Mouse (Mus musculus) cerebellum, postnatal 25 days (tissue): ENCODE data around the gene Lhfpl3.
"Not testable (repeated sequence)": the region's sequence is repeated elsewhere in the genome, so short reads cannot be mapped to it uniquely, and the experiment has no call there.

Experiments
- DNase-seq, 2 experiments: peaks; one replicate each; pipeline ENCODE4 v3.0.0; 2021; ENCODE audit warnings: mixed read lengths in 2 of 2

Gene Lhfpl3

DNA sequence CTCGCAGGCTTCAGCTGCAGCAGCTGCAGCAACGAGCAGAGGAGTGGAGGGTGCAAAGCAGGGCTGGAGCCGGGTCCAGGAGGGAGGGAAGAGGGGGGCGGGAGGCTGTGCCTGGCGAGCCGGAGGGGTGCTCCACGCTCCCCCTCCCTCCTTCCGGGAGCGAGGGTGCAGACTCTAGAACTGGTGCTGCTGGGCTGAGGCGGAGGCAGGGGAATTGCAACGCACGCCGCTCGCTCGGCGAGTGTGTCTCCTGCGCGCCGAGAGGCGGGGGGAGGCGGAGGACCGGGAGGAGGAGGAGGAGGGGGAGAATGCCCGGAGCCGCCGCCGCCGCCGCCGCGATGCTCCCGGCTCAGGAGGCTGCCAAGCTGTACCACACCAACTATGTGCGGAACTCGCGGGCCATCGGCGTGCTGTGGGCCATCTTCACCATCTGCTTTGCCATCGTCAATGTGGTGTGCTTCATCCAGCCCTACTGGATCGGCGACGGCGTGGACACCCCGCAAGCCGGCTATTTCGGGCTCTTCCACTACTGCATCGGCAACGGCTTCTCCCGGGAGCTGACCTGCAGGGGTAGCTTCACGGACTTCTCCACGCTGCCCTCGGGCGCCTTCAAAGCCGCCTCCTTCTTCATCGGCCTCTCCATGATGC is at the start of gene Lhfpl3:
Gene Lhfpl3 (plus strand): TSS at position 175 of the 648 bp plus-strand sequence.
- DNase-seq: peak; percentile 68 to 75

DNA sequence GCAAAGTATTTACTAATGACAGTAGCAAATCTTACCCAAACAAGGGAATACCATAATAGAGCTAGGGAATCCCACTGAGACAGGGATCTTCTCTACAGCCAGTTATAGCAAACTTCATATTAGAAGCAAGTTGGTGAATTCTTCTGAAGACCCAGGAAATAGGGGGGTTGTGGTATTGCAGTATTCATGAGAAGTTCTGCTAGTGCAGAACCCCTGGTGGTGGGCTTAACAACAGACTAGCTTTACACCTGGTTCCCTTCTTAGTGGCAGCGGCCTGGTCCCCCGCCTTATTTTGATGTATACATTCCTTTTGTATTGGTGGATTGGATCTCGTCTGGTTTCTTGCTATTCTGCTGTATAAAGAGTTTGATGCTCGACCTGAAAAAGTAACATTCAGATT is 39.6 kb upstream of the Lhfpl3 start:
- DNase-seq: not testable (repeated sequence)

DNA sequence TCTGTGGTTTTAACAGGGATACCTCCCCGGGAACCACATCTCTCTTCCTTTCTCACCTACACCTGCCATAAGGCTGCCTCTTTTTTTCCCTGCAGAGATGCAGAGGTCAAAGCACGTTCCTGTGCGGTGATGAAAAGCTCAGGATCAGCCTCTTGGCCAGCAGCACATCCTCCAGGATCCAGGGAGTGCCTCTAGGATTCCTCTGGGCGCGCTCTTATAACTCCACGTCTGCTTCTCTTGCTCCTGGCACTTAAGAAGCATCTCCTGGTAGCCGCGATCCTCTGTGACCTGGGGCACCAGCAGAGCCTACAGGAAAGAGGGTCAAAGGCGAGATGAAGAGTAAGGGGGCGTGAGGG is 352 bp upstream of the Lhfpl3 start:
- no peak for DNase-seq

DNA sequence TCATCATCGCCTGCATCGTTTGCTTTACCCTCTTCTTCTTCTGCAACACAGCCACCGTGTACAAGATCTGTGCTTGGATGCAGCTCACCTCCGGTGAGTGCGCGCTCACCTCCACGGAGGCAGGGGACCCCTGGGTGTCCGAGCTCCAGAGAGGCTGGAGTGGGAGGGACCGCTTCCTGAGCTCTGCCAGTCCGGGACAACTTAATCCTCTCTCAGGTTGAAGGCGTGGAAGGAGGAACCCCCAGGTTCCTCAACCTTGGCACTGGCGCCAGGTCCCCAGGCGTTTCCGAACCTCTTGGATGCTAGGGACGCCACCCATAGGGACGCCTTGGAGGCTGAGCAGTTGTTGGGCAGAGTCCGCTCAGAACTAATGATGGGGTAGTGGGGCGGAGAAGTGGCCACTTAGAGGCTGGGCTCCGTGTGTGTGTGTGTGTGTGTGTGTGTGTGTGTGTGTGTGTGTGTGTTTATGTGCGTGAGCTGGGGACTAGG is 718 bp downstream of the Lhfpl3 start:
- peak in 1 of 2 experiments; percentile 39 for DNase-seq

DNA sequence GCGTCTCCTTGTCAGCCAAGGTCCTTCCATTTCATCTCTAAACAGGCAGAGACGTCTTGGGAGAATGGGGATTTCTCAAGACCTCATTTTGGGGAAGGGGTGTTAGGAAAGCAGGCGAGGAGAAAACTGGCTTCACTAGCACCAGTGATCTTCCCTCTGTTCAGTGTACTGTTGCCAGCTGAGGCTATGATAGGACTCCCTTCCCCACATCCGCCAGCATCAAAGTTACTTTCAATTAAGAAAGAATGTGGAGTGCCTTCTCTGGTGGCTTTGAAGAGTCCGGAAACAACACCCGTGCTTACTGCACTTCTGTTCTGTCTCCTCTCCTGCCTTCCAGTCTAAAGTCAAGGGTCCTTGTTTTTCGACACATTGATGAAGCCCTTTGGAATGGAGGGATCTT is 1.4 kb downstream of the Lhfpl3 start:
- DNase-seq: no peak

DNA sequence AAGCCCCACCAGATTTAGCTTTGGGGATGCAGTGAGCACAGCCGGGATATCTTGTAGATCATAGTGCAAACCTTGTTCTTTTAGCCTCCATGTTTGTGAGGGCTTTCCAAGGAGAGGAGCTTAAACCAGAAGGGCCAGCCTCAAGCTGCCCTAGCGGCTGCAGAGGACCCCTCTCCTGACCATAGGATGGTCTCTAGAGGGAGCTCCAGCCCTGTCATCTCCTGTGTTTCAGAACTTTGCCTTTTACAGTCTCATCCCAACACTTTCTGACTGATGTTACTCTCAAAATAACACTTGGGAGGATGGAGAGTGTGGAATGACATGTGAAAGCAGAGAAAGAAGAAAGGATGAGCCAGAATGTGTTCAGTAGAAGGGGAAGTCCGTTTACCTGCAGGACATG is 11.4 kb downstream of the Lhfpl3 start:
- DNase-seq: peak in 1 of 2 experiments; percentile 29

DNA sequence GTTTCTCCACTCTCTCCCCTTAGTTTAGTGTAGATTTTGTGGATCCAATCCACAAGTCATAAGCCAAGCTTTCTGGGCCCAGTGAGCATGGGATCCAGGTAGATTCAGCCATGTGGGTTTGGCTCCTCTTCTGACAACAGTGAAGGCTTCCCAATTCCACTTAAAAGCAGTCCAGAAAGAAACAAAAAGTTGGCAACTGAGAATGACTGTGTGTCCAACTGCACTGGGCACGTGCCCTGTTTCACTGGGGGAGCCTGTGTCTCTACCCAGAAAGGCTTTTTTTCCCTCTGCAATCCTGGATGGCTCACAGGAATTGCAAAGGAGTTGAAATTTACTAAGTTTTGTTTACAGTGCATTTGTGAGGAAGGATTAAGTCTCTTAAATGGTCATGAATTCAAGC is 24.9 kb downstream of the Lhfpl3 start:
- no peak for DNase-seq

DNA sequence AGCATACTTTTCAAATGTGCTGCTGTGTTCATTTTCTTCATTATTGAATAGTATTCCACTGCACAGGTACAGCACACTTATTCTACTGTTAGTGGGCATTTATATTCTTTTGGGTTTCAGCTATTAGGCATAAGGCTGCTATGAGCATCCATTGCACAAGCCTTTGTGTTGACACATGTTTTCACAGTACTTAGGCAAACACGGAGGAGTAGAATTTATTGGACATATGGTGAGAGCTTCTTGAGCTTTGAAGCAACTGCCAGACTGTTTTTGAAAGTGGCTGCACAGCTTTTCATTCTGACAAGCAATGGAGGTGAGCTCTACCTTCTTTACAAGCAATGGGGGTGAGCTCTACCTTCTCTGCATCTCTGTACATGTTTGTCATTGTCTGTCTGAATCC is 49.5 kb downstream of the Lhfpl3 start:
- DNase-seq: no peak

DNA sequence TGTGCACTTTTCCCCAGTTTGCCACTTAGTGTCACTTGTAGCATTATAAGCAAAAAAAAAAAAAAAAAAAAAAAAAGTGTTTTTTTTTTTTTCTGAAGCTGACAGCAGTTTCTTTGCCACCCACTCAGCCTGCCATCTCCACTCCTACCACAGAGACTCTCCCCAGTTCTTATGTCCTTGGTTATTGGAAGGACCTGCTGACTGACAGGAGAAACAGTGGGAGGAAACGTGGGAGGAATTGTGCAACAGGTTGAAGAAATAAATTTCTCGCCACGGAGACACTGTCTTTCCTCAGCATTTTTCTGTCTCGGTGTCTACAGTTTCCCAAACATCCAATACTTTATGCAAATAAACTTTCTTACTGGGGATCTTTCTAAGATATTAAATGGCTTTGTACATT is 67.6 kb downstream of the Lhfpl3 start:
- no peak for DNase-seq

DNA sequence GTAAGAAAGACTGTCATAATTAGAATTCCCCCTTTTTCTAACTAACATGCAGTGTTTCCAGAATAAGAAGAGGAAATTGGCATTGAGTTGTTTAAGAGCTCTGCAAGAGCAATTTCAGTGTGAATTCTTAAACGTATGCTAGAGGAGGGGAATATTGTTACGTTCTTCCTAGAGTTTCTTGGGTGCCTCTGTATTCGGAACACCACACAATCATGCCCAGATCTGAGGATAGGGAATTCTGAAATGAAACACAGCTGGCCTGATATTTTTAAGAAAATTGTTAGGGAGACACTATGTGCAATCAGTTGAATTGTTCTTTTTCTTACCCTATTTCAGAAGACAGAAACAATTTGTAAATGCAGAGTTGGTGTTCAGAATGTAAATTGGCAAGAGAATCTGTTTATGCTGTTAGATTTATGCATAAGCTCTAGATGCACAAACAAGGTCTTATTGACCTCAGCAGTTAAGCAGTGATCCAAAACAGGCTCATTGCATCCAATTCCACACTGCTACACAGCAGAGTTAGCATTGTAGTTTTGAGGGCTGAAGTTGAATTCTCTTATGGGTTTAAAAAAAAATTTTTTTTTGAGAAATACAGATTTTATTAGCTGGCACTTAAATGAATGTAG is 84.1 kb downstream of the Lhfpl3 start:
- no peak for DNase-seq

DNA sequence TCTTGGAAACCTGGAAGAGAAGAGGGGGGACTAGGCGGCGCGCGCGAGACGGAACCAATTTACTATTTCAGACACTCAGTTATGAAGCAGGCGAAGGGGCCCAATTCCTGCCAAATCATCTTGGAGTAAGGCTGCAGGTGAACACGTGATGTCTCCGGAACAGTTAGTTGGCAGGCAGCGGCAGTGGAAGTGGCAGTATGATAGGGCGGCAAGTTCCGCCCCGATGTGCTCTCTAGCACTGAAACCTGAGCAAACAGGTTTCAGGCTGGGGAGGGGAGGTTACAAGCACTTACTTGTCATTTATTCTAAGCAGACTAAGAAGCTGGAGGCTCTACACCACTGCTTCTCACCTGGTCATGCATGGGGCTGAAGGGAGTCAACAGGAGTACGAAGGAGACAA is 105.7 kb downstream of the Lhfpl3 start:
- DNase-seq: peak in 1 of 2 experiments; percentile 5

DNA sequence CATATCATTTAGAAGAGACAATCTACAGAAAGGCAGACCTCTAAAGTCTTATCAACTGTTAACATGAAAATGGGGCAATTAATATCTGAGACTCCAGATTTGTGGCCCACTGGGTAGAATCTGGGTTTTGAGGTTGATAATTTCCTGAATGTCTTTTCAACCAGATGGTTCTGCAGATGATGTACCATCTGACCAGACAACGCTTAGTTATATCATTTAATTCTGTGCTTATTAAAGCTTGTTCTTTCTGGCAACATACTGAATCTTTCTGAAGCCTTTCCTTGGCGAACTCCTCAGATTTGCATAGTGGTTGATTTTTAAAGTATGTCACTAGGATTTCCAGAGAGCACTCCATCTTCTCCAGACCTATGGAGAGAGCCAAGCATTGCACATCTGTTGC is 107.6 kb downstream of the Lhfpl3 start:
- DNase-seq: no peak

DNA sequence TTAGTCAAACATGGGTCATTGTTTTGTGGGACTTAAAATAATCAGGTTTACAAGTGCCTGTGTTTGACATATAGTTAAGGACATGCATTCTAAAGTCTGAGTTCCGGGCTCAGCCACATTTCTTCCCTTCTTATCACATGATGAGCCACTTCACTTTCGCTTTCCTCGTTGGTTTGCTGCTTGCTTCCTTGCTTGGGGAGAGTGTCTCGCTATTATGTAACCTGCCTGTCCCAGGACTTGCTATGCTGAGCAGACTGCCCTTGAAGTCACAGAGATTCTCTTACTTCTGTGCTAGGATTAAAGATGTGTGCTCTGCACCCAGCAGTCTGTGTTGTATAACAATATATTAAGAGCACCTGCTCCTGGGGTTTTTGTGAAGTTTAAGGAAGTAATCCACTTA is 110.6 kb downstream of the Lhfpl3 start:
- no peak for DNase-seq

DNA sequence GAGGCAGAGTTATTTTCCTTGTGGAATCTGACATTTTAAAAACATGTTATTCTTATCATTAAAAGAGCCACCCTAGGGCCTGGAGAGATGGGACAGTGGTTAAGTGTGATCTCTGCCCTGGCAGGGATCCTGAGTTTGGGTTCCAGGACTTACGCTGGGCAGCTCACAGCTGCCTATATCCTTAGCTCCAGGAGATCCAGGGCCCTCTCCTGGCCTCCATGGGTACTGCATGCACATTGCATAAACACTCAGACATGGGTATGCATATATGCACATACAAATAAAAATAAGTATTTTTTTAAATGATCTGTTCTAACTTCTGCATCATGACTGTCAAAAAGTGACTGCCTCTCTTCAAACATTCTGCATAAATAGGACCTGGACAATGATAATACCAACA is 115.5 kb downstream of the Lhfpl3 start:
- peak in 1 of 2 experiments; percentile 42 for DNase-seq

DNA sequence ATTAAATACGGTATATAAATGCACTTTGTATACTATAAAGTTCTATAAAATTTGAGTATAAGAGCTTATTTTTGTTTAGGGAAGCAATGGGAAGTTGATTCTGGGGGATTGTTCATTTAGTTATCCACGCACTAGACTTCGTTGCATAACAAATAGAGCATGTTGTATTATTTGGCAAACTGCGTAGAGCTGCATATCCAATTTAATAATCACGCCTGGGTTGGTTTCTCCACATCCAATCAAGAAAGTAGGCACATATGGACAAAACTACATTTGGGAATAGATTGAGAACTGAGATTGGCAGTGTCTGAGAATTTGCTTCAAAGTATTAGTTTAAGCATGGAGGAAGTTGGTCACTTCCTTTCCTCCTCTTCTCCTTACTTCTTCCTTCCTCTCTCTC is 123.2 kb downstream of the Lhfpl3 start:
- no peak for DNase-seq

DNA sequence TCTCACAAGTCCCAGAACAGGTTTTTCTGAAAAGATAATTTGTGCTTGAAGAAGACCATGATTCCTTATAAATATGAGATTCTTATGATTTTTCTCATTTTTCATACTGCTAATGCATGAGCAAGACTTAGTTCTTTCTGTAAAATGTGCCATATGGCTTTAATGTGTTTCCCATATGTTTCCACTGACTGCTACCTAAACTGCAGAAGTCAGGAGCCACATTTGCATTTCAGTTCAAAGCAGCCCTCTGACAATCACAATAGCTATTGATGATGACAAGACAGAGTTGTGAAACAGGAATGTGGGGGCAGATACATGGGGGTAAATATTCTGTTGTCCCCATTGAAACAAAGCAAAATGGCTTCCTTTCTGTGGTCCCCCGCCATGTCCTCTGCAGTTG is 126.6 kb downstream of the Lhfpl3 start:
- DNase-seq: no peak

DNA sequence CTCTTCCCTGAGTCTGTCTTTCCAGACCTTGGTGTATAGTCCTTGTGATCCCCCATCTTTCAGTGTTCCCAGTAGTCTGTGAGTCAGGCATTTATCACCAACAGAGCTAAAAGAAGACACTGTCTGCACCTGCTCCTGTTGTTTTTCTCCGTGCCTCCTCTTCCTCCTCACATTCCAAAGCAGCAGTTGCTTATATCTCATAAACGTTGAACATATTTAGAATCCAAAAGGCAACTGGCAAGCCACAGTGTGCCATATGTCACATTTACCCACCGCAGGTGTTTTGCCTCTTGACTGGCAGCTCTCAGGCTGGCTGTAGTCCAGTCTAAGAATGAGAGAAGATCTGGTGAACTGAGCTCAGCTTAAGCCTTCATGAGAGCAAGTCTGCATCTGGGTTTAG is 142.5 kb downstream of the Lhfpl3 start:
- peak; percentile 63 to 72 for DNase-seq

DNA sequence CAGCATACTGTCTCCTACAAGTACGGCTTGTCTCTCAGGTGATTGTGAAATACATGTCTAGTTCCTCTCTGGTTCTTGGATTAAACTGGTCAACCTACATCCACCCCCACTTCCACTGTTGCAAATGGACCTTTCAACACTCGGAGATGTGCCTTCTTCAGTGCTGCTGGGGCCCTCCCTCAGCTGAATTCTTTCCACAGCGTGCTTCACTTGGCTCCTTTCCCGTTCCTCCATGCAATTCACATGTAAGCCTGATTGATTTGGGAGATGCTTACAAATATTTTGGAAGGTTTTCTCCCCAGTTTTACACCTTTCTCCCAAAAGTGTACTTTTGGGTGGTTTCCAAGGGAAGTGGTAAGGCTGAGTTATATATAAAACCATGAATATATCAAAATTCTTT is 143.6 kb downstream of the Lhfpl3 start:
- DNase-seq: peak; percentile 15 to 16

DNA sequence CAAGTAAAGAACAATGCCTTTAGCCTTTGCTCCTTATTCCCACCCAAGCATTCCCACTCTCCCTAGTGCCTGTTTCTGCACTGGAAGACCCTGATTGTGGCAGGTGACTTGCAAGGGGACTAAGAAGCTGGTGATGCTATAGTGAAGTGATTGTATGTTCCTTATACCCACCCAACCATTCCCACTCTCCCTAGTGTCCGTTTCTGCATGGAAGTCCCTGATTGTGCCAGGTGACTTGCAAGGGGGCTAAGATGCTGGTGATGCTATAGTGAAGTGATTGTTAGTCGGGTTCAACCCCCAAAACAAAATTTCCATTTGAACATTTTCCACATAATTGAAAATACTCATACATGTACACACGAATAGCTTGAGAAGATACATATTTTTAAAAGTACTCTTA is 151.4 kb downstream of the Lhfpl3 start:
- no peak for DNase-seq

DNA sequence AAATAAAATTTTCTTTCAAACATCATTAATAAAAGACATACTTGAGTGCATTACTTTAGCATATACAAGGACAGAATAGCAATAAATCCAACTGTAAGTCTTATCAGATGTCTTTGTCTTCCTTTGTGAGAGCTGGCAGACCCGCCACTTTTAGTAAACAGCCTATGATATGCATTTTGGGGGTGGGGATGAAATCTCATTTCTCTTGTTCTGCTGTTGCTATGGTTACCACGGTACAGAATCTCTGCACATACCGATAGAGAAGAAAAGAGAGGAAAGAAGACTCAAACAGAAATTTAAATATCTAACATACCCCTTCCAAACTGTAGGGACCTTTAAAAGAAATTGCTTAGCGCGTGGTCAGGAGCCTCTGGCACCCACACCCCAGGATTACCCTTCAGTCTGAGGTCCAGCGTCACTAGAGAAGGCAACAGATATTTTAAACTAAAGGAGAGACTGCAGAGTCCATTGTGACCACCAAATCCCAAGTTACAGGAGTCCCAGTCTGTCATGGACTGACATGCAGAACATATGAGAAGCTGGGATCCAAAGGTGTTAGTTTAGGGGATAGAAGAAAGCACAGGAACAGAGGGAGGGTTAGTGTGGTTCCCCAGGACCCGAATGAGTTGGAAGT is 151.9 kb downstream of the Lhfpl3 start:
- no peak for DNase-seq

DNA sequence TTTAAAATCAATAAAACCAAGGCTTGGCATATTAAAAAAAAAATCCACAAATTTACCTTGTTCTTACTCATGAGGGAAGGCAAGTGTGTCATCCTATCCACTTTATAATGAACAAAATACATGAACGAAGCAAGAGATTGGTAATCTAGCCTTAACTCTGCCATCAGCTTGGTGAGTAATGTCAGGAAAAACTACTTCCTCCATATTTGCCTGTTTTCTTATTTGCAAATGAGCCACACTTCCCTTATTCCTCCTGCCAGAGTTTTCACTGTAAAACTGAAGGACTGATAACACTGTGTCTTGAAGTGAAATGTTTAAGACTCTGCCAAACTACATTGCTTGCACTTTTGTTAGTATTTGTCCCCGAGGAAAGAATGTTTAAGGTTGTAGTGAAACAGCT is 152.7 kb downstream of the Lhfpl3 start:
- DNase-seq: no peak

DNA sequence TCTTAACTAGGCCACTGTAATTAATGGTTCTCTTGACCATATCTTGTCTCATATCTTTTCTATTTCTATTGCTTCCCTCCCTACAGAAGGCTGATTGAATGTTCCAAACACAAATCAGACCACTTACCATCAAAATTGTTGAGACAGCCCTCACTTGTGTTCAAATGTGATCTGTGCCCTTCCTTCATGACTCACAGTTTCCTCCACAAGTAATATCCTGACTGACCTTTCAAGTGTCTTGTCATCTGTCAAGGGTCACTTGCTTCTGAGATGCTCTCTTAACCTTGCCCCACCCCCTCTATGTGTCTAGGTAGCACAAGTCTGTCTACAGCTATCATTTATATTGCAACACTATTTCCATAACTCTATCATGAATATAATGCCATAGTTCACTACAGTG is 154.1 kb downstream of the Lhfpl3 start:
- DNase-seq: no peak

DNA sequence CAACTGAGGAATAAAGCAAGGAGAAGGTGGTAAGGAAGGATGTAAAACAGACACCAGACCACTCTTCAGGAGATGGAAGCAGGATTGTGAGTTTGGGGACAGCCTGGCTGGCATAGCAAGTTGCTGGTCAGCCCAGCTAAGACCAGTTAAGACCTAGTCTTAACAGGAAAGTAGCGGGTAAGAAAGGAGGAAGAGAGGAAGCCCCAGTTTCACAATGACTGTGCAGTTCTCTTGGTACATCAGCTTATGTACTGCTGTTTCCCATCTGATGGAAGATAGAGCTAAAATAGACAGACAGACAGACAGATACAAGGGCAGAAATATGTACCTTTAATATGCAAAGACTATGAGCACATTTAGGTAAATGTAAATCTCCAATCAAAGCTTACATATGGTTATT is 171.3 kb downstream of the Lhfpl3 start:
- no peak for DNase-seq

DNA sequence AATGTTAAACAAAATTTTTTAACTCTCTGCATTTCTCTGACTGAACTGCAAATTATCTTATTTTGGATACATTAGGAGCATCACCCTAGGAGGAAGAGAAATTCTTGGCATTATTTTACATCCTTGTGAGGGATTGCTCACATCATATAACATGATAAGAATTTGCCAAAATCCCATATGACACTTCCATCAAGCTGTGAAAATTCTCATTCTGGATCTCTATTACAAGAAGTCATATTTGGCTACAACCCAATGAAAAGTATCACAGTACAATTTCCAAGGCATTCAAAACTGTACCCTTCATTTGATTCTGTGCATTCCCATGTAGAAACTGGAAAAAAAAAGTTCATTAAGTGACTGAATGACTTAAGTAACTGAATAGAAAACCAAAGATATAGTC is 180.3 kb downstream of the Lhfpl3 start:
- no peak for DNase-seq
